Mouse (Mus musculus): ENCODE measurements at regions not wholly inside any gene's neighbourhood (a gene's known extent, or its start where the extent isn't known, plus 50 kb on each side); places are given as distances from the start of the nearest gene placed in this dataset.
A peak's percentile ranks its signal among the peaks of the same experiment; 100 is the strongest.

DNA sequence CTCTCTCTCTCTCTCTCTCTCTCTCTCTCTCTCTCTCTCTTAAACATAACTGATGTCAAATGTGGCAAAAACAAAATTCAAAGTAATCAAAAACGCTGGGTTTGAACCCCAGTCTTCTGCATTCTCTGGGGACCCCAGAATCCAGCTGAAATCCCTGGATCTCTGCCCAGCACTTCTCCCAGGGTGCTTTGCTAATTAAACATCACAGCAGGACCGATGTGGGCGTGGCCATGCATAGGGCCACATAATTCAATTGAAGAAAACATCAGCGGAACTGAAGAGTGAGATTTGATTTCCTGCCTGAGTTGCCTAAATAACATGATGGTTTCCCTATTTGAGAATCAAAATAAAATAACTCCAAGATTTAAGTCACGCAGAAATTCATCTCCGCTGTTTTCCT lies 84.9 kb upstream of the Daam1 start:
- H3K79me2 ChIP-seq (replicated peaks; ENCODE audit: control insufficient read depth, insufficient read depth, low read length) = no peaks in the 10 kb centered on the region
- H3K4me3 ChIP-seq = no peak overlapping the region
- no peak for TF ChIP-seq POLR2A (IDR thresholded peaks at IDR 0.05; ENCODE audit: insufficient read depth, low read depth, low read length)
- TF ChIP-seq EP300 (IDR thresholded peaks at IDR 0.05; ENCODE audit: insufficient read depth, low read depth, low read length) = no peak
- no peak for TF ChIP-seq CTCF (IDR thresholded peaks at IDR 0.05)
- peak in 1 of 2 experiments; percentile 26 for DNase-seq
- no peaks in the 10 kb centered on the region for H3K36me3 ChIP-seq (ENCODE audit: control insufficient read depth, insufficient read depth, low read length)
- WGBS = 70% methylated on average over 6 of the region's 6 CpGs
- peaks cover 13% of the 10 kb centered on the region for H3K4me1 ChIP-seq (ENCODE audit: control insufficient read depth, insufficient read depth, low read length)
- no peak overlapping the region for H3K9ac ChIP-seq (ENCODE audit: low read depth, low read length)
- no peak overlapping the region for H3K27ac ChIP-seq
- no peaks in the 10 kb centered on the region for H3K27me3 ChIP-seq (ENCODE audit: control insufficient read depth, insufficient read depth, low read length)
- intact Hi-C loops (cut with DNase I) = no loop called here

DNA sequence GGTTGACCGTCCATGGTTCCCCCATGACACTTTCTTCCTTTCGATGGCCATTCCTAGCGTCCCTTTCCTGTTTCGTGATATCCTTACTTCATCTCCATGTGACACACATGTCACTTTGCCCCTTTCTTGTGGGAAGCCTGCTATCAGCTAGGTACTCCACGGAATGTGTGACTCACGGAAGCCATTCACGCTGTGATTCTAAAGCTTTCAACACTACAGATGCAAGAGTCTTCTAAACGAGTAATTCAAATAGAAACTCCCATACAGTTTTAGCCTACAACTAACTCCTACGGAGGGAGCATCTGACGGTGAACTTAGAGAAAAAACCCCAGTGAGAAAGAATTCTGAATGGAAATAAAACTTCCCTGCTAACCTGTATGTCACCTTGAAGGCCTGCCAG lies 83.5 kb upstream of the Daam1 start:
- H3K36me3 ChIP-seq (ENCODE audit: control insufficient read depth, insufficient read depth, low read length) = no peaks in the 10 kb centered on the region
- 71% methylated on average over 10 of the region's 10 CpGs for WGBS
- H3K27me3 ChIP-seq (ENCODE audit: control insufficient read depth, insufficient read depth, low read length) = no peaks in the 10 kb centered on the region
- H3K4me1 ChIP-seq (ENCODE audit: control insufficient read depth, insufficient read depth, low read length) = peaks cover 11% of the 10 kb centered on the region
- H3K79me2 ChIP-seq (replicated peaks; ENCODE audit: control insufficient read depth, insufficient read depth, low read length) = no peaks in the 10 kb centered on the region
- TF ChIP-seq EP300 (IDR thresholded peaks at IDR 0.05; ENCODE audit: insufficient read depth, low read depth, low read length) (no peak), POLR2A (IDR thresholded peaks at IDR 0.05; ENCODE audit: insufficient read depth, low read depth, low read length) (no peak), CTCF (IDR thresholded peaks at IDR 0.05) (no peak)
- DNase-seq = no peak
- no peak overlapping the region for H3K4me3 ChIP-seq
- H3K9ac ChIP-seq (ENCODE audit: low read depth, low read length) = no peak overlapping the region
- intact Hi-C loops (cut with DNase I) = no loop called here
- peak overlapping the region; percentile 69 for H3K27ac ChIP-seq

DNA sequence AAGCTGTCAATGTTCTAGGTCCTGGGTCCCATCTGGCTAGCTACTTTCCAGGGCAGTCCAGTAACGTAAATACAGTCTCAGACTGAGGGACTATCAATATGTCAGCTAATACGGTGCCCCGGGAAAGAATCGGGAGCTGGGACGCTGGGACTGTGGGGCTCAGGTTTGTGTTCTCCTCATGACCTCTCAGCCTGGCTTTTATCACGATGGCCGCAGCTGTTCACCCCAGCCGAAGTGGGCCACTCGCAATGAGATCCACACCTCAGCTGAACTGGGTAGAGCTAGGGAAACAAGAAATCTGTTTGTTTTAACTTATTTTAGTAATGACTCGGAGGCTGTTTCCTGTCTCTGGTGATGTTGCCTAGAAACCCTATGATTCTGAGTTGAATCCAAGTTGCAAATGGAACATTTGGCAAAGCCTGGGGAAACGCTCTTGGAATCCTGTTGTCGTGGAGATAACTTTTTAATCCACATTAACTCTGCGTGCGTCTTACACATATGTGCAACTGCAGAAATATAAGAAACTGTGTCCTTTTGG lies 83.0 kb upstream of the Daam1 start:
- Histone ChIP-seq H3K27me3 (ENCODE audit: control insufficient read depth, insufficient read depth, low read length) (no peaks in the 10 kb centered on the region), H3K4me1 (ENCODE audit: control insufficient read depth, insufficient read depth, low read length) (peaks cover 11% of the 10 kb centered on the region), H3K4me3 (no peak overlapping the region), H3K27ac (peak overlapping the region; percentile 69), H3K79me2 (replicated peaks; ENCODE audit: control insufficient read depth, insufficient read depth, low read length) (no peaks in the 10 kb centered on the region), H3K9ac (ENCODE audit: low read depth, low read length) (no peak overlapping the region), H3K36me3 (ENCODE audit: control insufficient read depth, insufficient read depth, low read length) (no peaks in the 10 kb centered on the region)
- intact Hi-C loops (cut with DNase I) = no loop called here
- 14% methylated on average over 14 of the region's 14 CpGs for WGBS
- peak; percentile 55 to 57 for DNase-seq
- TF ChIP-seq CTCF (IDR thresholded peaks at IDR 0.05) (no peak), EP300 (IDR thresholded peaks at IDR 0.05; ENCODE audit: insufficient read depth, low read depth, low read length) (no peak), POLR2A (IDR thresholded peaks at IDR 0.05; ENCODE audit: insufficient read depth, low read depth, low read length) (no peak)

DNA sequence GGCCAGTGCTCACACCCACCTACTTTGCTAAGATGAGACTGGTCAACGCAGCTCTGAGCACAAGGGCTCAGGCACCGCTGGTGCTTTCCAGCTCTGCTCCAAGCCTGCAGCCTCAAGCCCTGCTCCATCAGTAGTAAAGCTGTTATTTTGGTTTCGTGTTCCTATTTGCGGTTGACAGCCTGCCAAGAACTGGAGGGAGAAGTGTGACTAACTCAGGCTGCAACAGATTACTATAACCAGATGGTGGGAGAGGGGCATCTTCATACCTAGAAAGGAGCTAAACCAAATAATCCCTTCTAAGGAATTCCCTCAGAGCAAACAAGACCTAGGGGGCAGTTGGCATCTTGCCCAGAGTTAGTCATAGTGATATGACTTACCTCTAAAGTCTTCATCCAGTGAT lies 82.1 kb upstream of the Daam1 start:
- DNase-seq = peak; percentile 67 to 78
- Histone ChIP-seq H3K36me3 (ENCODE audit: control insufficient read depth, insufficient read depth, low read length) (no peaks in the 10 kb centered on the region), H3K27me3 (ENCODE audit: control insufficient read depth, insufficient read depth, low read length) (no peaks in the 10 kb centered on the region), H3K27ac (peak overlapping the region; percentile 69), H3K79me2 (replicated peaks; ENCODE audit: control insufficient read depth, insufficient read depth, low read length) (no peaks in the 10 kb centered on the region), H3K9ac (ENCODE audit: low read depth, low read length) (no peak overlapping the region), H3K4me3 (no peak overlapping the region), H3K4me1 (ENCODE audit: control insufficient read depth, insufficient read depth, low read length) (peaks cover 11% of the 10 kb centered on the region)
- intact Hi-C loops (cut with DNase I) = no loop called here
- TF ChIP-seq POLR2A (IDR thresholded peaks at IDR 0.05; ENCODE audit: insufficient read depth, low read depth, low read length) (peak; percentile 40; the same call in 1 of the 2 replicates), CTCF (IDR thresholded peaks at IDR 0.05) (no peak)
- 15% methylated on average over 4 of the region's 4 CpGs for WGBS

DNA sequence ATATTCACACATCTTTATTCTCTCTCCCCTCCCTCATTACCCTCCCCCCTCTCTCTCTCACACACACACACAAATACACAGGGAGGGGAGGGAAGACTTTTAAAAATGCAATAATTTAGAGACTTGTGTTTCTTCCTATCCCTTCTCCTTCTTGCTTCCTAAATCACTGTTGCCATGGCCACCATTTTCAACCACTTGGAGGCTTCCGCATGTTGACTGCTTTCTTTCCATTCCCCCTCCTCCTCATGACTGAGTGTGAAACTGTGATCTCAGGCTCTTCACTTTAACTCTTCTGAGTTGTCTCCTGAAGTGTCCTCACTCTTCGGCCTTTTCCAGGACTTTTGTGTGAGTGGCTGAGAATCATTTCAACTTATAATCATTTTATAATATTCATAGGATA lies 81.2 kb upstream of the Daam1 start:
- no peaks in the 10 kb centered on the region for H3K27me3 ChIP-seq (ENCODE audit: control insufficient read depth, insufficient read depth, low read length)
- WGBS = 85% methylated on average over 2 of the region's 2 CpGs
- no peak for DNase-seq
- no peaks in the 10 kb centered on the region for H3K79me2 ChIP-seq (replicated peaks; ENCODE audit: control insufficient read depth, insufficient read depth, low read length)
- H3K9ac ChIP-seq (ENCODE audit: low read depth, low read length) = no peak overlapping the region
- no peak overlapping the region for H3K27ac ChIP-seq
- intact Hi-C loops (cut with DNase I) = no loop called here
- peaks cover 11% of the 10 kb centered on the region for H3K4me1 ChIP-seq (ENCODE audit: control insufficient read depth, insufficient read depth, low read length)
- no peak overlapping the region for H3K4me3 ChIP-seq
- no peak for TF ChIP-seq POLR2A (IDR thresholded peaks at IDR 0.05; ENCODE audit: insufficient read depth, low read depth, low read length)
- no peak for TF ChIP-seq CTCF (IDR thresholded peaks at IDR 0.05)
- TF ChIP-seq EP300 (IDR thresholded peaks at IDR 0.05; ENCODE audit: insufficient read depth, low read depth, low read length) = no peak
- H3K36me3 ChIP-seq (ENCODE audit: control insufficient read depth, insufficient read depth, low read length) = no peaks in the 10 kb centered on the region

DNA sequence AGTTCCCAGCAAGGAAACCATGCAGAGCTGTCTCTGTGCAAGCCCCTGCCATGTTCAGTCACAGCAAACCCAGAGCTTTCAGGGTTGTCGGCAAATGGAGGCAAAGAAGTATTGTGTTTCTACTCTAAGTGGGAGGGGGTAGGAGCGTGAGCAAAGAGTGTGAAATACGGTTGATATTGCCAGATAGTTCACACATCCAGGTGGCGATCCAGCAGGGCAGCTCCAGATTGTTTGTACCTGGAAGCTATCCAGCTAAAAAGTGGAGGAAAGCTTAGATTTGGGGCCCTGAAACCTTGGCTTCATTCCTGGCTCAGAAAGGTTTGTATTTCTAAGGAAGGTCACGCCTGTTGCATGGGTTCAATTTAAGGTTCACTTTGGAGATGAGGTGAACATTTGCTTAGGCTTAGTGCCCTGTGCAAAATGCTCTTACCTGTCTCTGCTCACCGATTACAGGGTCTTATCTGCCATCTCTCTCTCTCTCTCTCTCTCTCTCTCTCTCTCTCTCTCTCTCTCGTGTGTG lies 78.1 kb upstream of the Daam1 start:
- no peak overlapping the region for H3K4me3 ChIP-seq
- no peaks in the 10 kb centered on the region for H3K79me2 ChIP-seq (replicated peaks; ENCODE audit: control insufficient read depth, insufficient read depth, low read length)
- intact Hi-C loops (cut with DNase I) = no loop called here
- no peak for DNase-seq
- H3K4me1 ChIP-seq (ENCODE audit: control insufficient read depth, insufficient read depth, low read length) = peaks cover 8% of the 10 kb centered on the region
- no peaks in the 10 kb centered on the region for H3K36me3 ChIP-seq (ENCODE audit: control insufficient read depth, insufficient read depth, low read length)
- H3K9ac ChIP-seq (ENCODE audit: low read depth, low read length) = no peak overlapping the region
- WGBS = 57% methylated on average over 7 of the region's 7 CpGs
- no peak overlapping the region for H3K27ac ChIP-seq
- no peaks in the 10 kb centered on the region for H3K27me3 ChIP-seq (ENCODE audit: control insufficient read depth, insufficient read depth, low read length)
- no peak for TF ChIP-seq EP300 (IDR thresholded peaks at IDR 0.05; ENCODE audit: insufficient read depth, low read depth, low read length)
- no peak for TF ChIP-seq POLR2A (IDR thresholded peaks at IDR 0.05; ENCODE audit: insufficient read depth, low read depth, low read length)
- no peak for TF ChIP-seq CTCF (IDR thresholded peaks at IDR 0.05)
